Mouse (Mus musculus) kidney, adult 18-20 months (tissue): Measurements from ENCODE around the gene Tspan7.

Experiments
- DNase-seq: peaks from one replicate; pipeline ENCODE4 v3.0.0; 2021

The Tspan7 gene

GRCm38 (mm10) chrX:10556899-10557298 lies 71.9 kb downstream of the Tspan7 start:
- DNase-seq: no peak

GRCm38 (mm10) chrX:10557596-10557995 lies 72.6 kb downstream of the Tspan7 start:
- DNase-seq: no peak

- no peak for DNase-seq
These were observed 73.7 kb downstream of the Tspan7 start for GRCm38 (mm10) chrX:10558625-10559024.

- DNase-seq: no peak
These were observed 80.9 kb downstream of the Tspan7 start for GRCm38 (mm10) chrX:10565811-10566210.

- peak; percentile 51 for DNase-seq
These were observed 89.6 kb downstream of the Tspan7 start for GRCm38 (mm10) chrX:10574523-10574922.

GRCm38 (mm10) chrX:10575406-10575805 lies 90.4 kb downstream of the Tspan7 start:
- no peak for DNase-seq

GRCm38 (mm10) chrX:10576349-10576748 lies 91.4 kb downstream of the Tspan7 start:
- no peak for DNase-seq

GRCm38 (mm10) chrX:10577356-10577755 lies 92.4 kb downstream of the Tspan7 start:
- DNase-seq: no peak

- DNase-seq: no peak
These were observed 97.8 kb downstream of the Tspan7 start for GRCm38 (mm10) chrX:10582731-10583130.

- peak; percentile 30 for DNase-seq
These were observed 107.3 kb downstream of the Tspan7 start for GRCm38 (mm10) chrX:10592244-10592643.

- DNase-seq: no peak
These were observed 108.6 kb downstream of the Tspan7 start for GRCm38 (mm10) chrX:10593561-10593960.

GRCm38 (mm10) chrX:10617119-10617518 lies 132.2 kb downstream of the Tspan7 start:
- DNase-seq: no peak

GRCm38 (mm10) chrX:10641062-10641461 lies 156.1 kb downstream of the Tspan7 start:
- no peak for DNase-seq
